Mouse (Mus musculus) cortical plate, adult 2 months (tissue): Measurements from ENCODE around the gene Kdm4b.

Experiments
- CTCF ChIP-seq: fragments of 200-500 bp; IDR thresholded peaks from 2 replicates; pipeline ENCODE4 v1.5.1; 2011; ENCODE audit warnings: mild to moderate bottlenecking, control low read depth, low read length; ENCODE audit not compliant: insufficient read depth; ENCODE audit errors: extremely low read depth
- POLR2A ChIP-seq: fragments of 200-500 bp; IDR thresholded peaks from 2 replicates; pipeline ENCODE4 v1.6.1; 2011; ENCODE audit warnings: mild to moderate bottlenecking, low read length, control low read depth; ENCODE audit not compliant: insufficient read depth; ENCODE audit errors: extremely low read depth

GRCm38 (mm10) chr17:56444771-56445170, 118.9 kb downstream of the Kdm4b start:
- no peak for TF ChIP-seq CTCF
- no peak for TF ChIP-seq POLR2A
